Comparison of ENCODE assay signal across 8 mouse cellular contexts in the genomic region with DNA sequence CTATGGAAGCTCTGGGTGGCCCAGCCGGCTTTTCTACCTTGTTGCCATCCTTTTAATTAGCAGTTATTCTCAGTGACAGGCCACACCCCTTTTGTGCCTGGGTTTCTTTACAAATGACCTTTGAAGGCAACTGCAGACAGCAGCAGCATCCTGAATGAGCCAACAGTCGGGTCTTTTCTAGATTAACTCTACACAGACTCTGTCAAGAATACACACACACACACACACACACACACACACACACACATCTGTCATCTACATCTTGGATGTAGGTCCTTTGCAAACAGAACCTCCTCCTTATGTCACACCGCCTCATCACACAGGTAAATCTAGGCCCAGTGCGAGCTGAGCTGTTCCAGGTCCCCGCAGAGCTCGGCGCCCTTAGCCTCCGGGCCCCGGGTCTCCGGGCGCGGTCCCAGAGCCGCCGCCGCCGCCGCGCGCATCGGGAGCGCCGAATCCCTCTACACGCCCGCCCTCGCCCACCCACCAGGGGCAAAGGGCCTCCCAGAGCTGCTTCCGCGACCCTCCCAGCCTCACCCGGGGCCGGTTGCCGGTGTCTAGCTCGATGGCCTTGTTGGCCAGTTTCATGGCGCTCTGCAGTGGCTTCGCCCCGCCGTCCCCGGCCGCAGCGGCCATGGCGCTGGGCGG. TPM values are rescaled to one million over a fixed set of nuclear protein-coding genes. Genes with fewer than 3 reads are reported as not detected.
DNase-seq lines count a peak whose midpoint lies in the region; ATAC-seq and TF ChIP-seq lines count a peak whose summit lies in the region.

No protein-coding gene starts in this region.

- H3K9me3 ChIP-seq in forebrain, embryonic 13.5 days (replicated peaks), result no peaks in the 10 kb centered on the region
- no peaks in the 10 kb centered on the region for H3K9me3 ChIP-seq in limb, embryonic 14.5 days (ENCODE audit: control insufficient read depth, low read length)
- H3K9me3 ChIP-seq in stomach, embryonic 14.5 days (ENCODE audit: control insufficient read depth, low read depth, low read length), result no peaks in the 10 kb centered on the region

- peak overlapping the region; percentile 97 for H3K4me3 ChIP-seq in kidney, adult 2 months (ENCODE audit: insufficient read depth, low read depth, low read length)
- H3K4me3 ChIP-seq in forebrain, embryonic 13.5 days, result peak overlapping the region; percentile 99
- peak overlapping the region; percentile 83 for H3K4me3 ChIP-seq in limb, embryonic 14.5 days (replicated peaks; ENCODE audit: low read length)
- peak overlapping the region; percentile 98 for H3K4me3 ChIP-seq in stomach, embryonic 14.5 days (ENCODE audit: low read depth, low read length)

- DNase-seq in kidney, adult 2 months, result peak; percentile 52
- no peak for DNase-seq in kidney, adult 11 months
- peak; percentile 39 for DNase-seq in R1 (ENCODE audit: low read depth, low spot score)
- DNase-seq in limb, embryonic 14.5 days (ENCODE audit: low spot score), result no peak
- no peak for DNase-seq in spleen, postnatal 4 days (ENCODE audit: low spot score in 2 of 2)

- TF ChIP-seq POLR2A in kidney, adult 2 months (IDR thresholded peaks at IDR 0.05; ENCODE audit: low read depth, low read length), result no peak
- TF ChIP-seq POLR2A in limb, embryonic 14.5 days (IDR thresholded peaks at IDR 0.05; ENCODE audit: borderline replicate concordance, extremely low read depth, insufficient read depth, insufficient read length), result peak; percentile 61; the same call in 1 of the 2 replicates

- peak overlapping the region; percentile 96 for H3K4me2 ChIP-seq in forebrain, embryonic 13.5 days
- peak overlapping the region; percentile 72 for H3K4me2 ChIP-seq in limb, embryonic 14.5 days (replicated peaks; ENCODE audit: low read depth, low read length, severe bottlenecking)
- H3K4me2 ChIP-seq in stomach, embryonic 14.5 days (replicated peaks; ENCODE audit: low read depth, low read length), result peak overlapping the region; percentile 66

- no peak; the same call in 1 of the 2 replicates for ATAC-seq in forebrain, embryonic 13.5 days
- peak; percentile 58 for ATAC-seq in limb, embryonic 14.5 days (ENCODE audit: low FRiP score, low read depth)
- ATAC-seq in stomach, embryonic 14.5 days (ENCODE audit: insufficient number of reproducible peaks, insufficient read depth, low FRiP score, low read depth), result 0 out of 2 replicates have a peak, but pooled peaks have one; percentile 16
- no peak for ATAC-seq in granulocyte monocyte progenitor cell, adult 5-6 weeks (replicated peaks; ENCODE audit: poor library complexity, severe bottlenecking)

- H3K36me3 ChIP-seq in kidney, adult 2 months (ENCODE audit: control insufficient read depth, insufficient read depth, low read length), result no peaks in the 10 kb centered on the region; the same call in 1 of the 2 replicates
- peaks cover 59% of the 10 kb centered on the region for H3K36me3 ChIP-seq in forebrain, embryonic 13.5 days (ENCODE audit: poor library complexity, severe bottlenecking)
- peaks cover 60% of the 10 kb centered on the region for H3K36me3 ChIP-seq in limb, embryonic 14.5 days (ENCODE audit: control insufficient read depth, insufficient read depth, low read length)
- peaks cover 45% of the 10 kb centered on the region for H3K36me3 ChIP-seq in stomach, embryonic 14.5 days (ENCODE audit: control insufficient read depth, insufficient read depth, low read length)

- peak overlapping the region; percentile 96 for H3K9ac ChIP-seq in forebrain, embryonic 13.5 days
- peak overlapping the region; percentile 94 for H3K9ac ChIP-seq in limb, embryonic 14.5 days (ENCODE audit: low read depth, low read length, severe bottlenecking)
- H3K9ac ChIP-seq in stomach, embryonic 14.5 days (replicated peaks; ENCODE audit: low read depth, low read length), result peak overlapping the region; percentile 92

- H3K27ac ChIP-seq in kidney, adult 2 months (ENCODE audit: insufficient read depth, low read depth, low read length), result peak overlapping the region; percentile 45
- H3K27ac ChIP-seq in forebrain, embryonic 13.5 days, result peak overlapping the region; percentile 75
- peak overlapping the region; percentile 78 for H3K27ac ChIP-seq in limb, embryonic 14.5 days (replicated peaks; ENCODE audit: low read depth, low read length)
- H3K27ac ChIP-seq in stomach, embryonic 14.5 days (ENCODE audit: low read length), result peak overlapping the region; percentile 82

- no peak for TF ChIP-seq CTCF in kidney, adult 2 months (conservative IDR thresholded peaks at IDR 0.05; ENCODE audit: insufficient read depth, insufficient read length, low read depth, low read length)

- no peaks in the 10 kb centered on the region for H3K27me3 ChIP-seq in kidney, adult 2 months (replicated peaks; ENCODE audit: control insufficient read depth, insufficient read depth, low read length)
- no peaks in the 10 kb centered on the region for H3K27me3 ChIP-seq in forebrain, embryonic 13.5 days
- H3K27me3 ChIP-seq in limb, embryonic 14.5 days (ENCODE audit: control insufficient read depth, insufficient read depth, low read length), result no peaks in the 10 kb centered on the region
- H3K27me3 ChIP-seq in stomach, embryonic 14.5 days (ENCODE audit: control insufficient read depth, insufficient read depth, low read length), result no peaks in the 10 kb centered on the region

- H3K4me1 ChIP-seq in kidney, adult 2 months (ENCODE audit: control insufficient read depth, insufficient read depth, low read length), result peaks cover 10% of the 10 kb centered on the region; the same call in 1 of the 2 replicates
- peaks cover 23% of the 10 kb centered on the region for H3K4me1 ChIP-seq in forebrain, embryonic 13.5 days
- peaks cover 19% of the 10 kb centered on the region for H3K4me1 ChIP-seq in limb, embryonic 14.5 days (ENCODE audit: control insufficient read depth, insufficient read depth, low read length)
- H3K4me1 ChIP-seq in stomach, embryonic 14.5 days (ENCODE audit: control insufficient read depth, insufficient read depth, low read length), result peaks cover 11% of the 10 kb centered on the region; the same call in 1 of the 2 replicates

- under 1% methylated on average over 40 of the region's 40 CpGs for WGBS in kidney, adult 2 months
- under 1% methylated on average over 40 of the region's 40 CpGs for WGBS in forebrain, embryonic 13.5 days
- WGBS in limb, embryonic 14.5 days, result 3% methylated on average over 34 of the region's 40 CpGs
- WGBS in stomach, embryonic 14.5 days, result 0% methylated on average over 38 of the region's 40 CpGs

RNA-seq across cellular contexts. Expression of a gene that starts 0.4 kb away (rescaled TPM):
- polyA plus RNA-seq in kidney, adult 2 months (2012; rRNA removed), result 22.4 and 29.9 TPM in 2 replicates
- 22.8 and 25.7 TPM in 2 replicates for polyA plus RNA-seq in forebrain, embryonic 13.5 days (2015; fragmentation: Nextera tagmentation; extraction: Ambion mirVana)
- 44.2 and 52.5 TPM in 2 replicates for polyA plus RNA-seq in limb, embryonic 14.5 days (2012; rRNA removed)
- polyA plus RNA-seq in limb, embryonic 14.5 days (2014; fragmentation: Nextera tagmentation; extraction: Ambion mirVana), result 19.9 and 27.9 TPM in 2 replicates
- 21.8 and 23.2 TPM in 2 replicates for polyA plus RNA-seq in stomach, embryonic 14.5 days (2014; fragmentation: Nextera tagmentation; extraction: Ambion mirVana)
- 10.7 and 13.9 TPM in 2 replicates for total RNA-seq in granulocyte monocyte progenitor cell, adult 5-6 weeks (2014; fragmentation: Nextera tagmentation)
- total RNA-seq in granulocyte monocyte progenitor cell, adult 5-6 weeks (2017), result 7.8 and 9.9 TPM in 2 replicates

RNA-seq across cellular contexts. Expression of a gene that starts 0.6 kb away (rescaled TPM):
- 42.7 and 79.9 TPM in 2 replicates for polyA plus RNA-seq in kidney, adult 2 months (2012; rRNA removed)
- 32.9 and 40.3 TPM in 2 replicates for polyA plus RNA-seq in forebrain, embryonic 13.5 days (2015; fragmentation: Nextera tagmentation; extraction: Ambion mirVana)
- 86.1 and 140 TPM in 2 replicates for polyA plus RNA-seq in limb, embryonic 14.5 days (2012; rRNA removed)
- 27.4 and 32.6 TPM in 2 replicates for polyA plus RNA-seq in limb, embryonic 14.5 days (2014; fragmentation: Nextera tagmentation; extraction: Ambion mirVana)
- polyA plus RNA-seq in stomach, embryonic 14.5 days (2014; fragmentation: Nextera tagmentation; extraction: Ambion mirVana), result 26.5 and 29.7 TPM in 2 replicates
- 14.1 and 19.6 TPM in 2 replicates for total RNA-seq in granulocyte monocyte progenitor cell, adult 5-6 weeks (2014; fragmentation: Nextera tagmentation)
- 11.9 and 20.8 TPM in 2 replicates for total RNA-seq in granulocyte monocyte progenitor cell, adult 5-6 weeks (2017)

RNA-seq across cellular contexts. Expression of a gene that starts 17.5 kb away (rescaled TPM):
- polyA plus RNA-seq in kidney, adult 2 months (2012; rRNA removed), result 14.9 and 16.7 TPM in 2 replicates
- 1.4 and 2.3 TPM in 2 replicates for polyA plus RNA-seq in forebrain, embryonic 13.5 days (2015; fragmentation: Nextera tagmentation; extraction: Ambion mirVana)
- polyA plus RNA-seq in limb, embryonic 14.5 days (2012; rRNA removed), result 3.0 and 4.6 TPM in 2 replicates
- 4.6 and 5.4 TPM in 2 replicates for polyA plus RNA-seq in limb, embryonic 14.5 days (2014; fragmentation: Nextera tagmentation; extraction: Ambion mirVana)
- polyA plus RNA-seq in stomach, embryonic 14.5 days (2014; fragmentation: Nextera tagmentation; extraction: Ambion mirVana), result 4.1 and 4.7 TPM in 2 replicates
- 1.5 and 3.9 TPM in 2 replicates for total RNA-seq in granulocyte monocyte progenitor cell, adult 5-6 weeks (2014; fragmentation: Nextera tagmentation)
- total RNA-seq in granulocyte monocyte progenitor cell, adult 5-6 weeks (2017), result 1.0 and 4.3 TPM in 2 replicates

RNA-seq across cellular contexts. Expression of a gene that starts 28.9 kb away (rescaled TPM):
- polyA plus RNA-seq in kidney, adult 2 months (2012; rRNA removed), result 53.3 and 53.7 TPM in 2 replicates
- polyA plus RNA-seq in forebrain, embryonic 13.5 days (2015; fragmentation: Nextera tagmentation; extraction: Ambion mirVana), result 38.8 and 41.8 TPM in 2 replicates
- 128 and 131 TPM in 2 replicates for polyA plus RNA-seq in limb, embryonic 14.5 days (2012; rRNA removed)
- 32.9 and 39.9 TPM in 2 replicates for polyA plus RNA-seq in limb, embryonic 14.5 days (2014; fragmentation: Nextera tagmentation; extraction: Ambion mirVana)
- 36.3 and 37.5 TPM in 2 replicates for polyA plus RNA-seq in stomach, embryonic 14.5 days (2014; fragmentation: Nextera tagmentation; extraction: Ambion mirVana)
- 26.7 and 54.5 TPM in 2 replicates for total RNA-seq in granulocyte monocyte progenitor cell, adult 5-6 weeks (2014; fragmentation: Nextera tagmentation)
- 39.4 and 39.9 TPM in 2 replicates for total RNA-seq in granulocyte monocyte progenitor cell, adult 5-6 weeks (2017)

RNA-seq across cellular contexts. Expression of a gene that starts 40.9 kb away (rescaled TPM):
- polyA plus RNA-seq in kidney, adult 2 months (2012; rRNA removed), result 3.5 and 4.6 TPM in 2 replicates
- polyA plus RNA-seq in forebrain, embryonic 13.5 days (2015; fragmentation: Nextera tagmentation; extraction: Ambion mirVana), result 4.2 and 5.5 TPM in 2 replicates
- 4.9 and 6.0 TPM in 2 replicates for polyA plus RNA-seq in limb, embryonic 14.5 days (2012; rRNA removed)
- 4.0 and 6.6 TPM in 2 replicates for polyA plus RNA-seq in limb, embryonic 14.5 days (2014; fragmentation: Nextera tagmentation; extraction: Ambion mirVana)
- 4.1 and 5.7 TPM in 2 replicates for polyA plus RNA-seq in stomach, embryonic 14.5 days (2014; fragmentation: Nextera tagmentation; extraction: Ambion mirVana)
- total RNA-seq in granulocyte monocyte progenitor cell, adult 5-6 weeks (2014; fragmentation: Nextera tagmentation), result 0.51 and 0.80 TPM in 2 replicates
- 0.36 and 0.39 TPM in 2 replicates for total RNA-seq in granulocyte monocyte progenitor cell, adult 5-6 weeks (2017)

Comparison
In these comparisons a context has a peak if more than half of its experiments do, and no peak if none do; other contexts are left out.
1. DNase-seq: peak in kidney, adult 2 months (single experiment) and R1 (single experiment); none in kidney, adult 11 months (single experiment), limb, embryonic 14.5 days (single experiment) and spleen, postnatal 4 days (0 of 2).
2. ATAC-seq: peak in limb, embryonic 14.5 days (single experiment) and stomach, embryonic 14.5 days (single experiment); none in forebrain, embryonic 13.5 days (single experiment) and granulocyte monocyte progenitor cell, adult 5-6 weeks (single experiment).
3. Peak in every context shown above with its lines, with median percentiles within 50 percentile points of each other: H3K27ac ChIP-seq, H3K4me3 ChIP-seq, H3K4me2 ChIP-seq and H3K9ac ChIP-seq.